Mouse (Mus musculus): ENCODE measurements around the gene Dync1i1.
A peak's percentile ranks its signal among the peaks of the same experiment; 100 is the strongest.

Dync1i1 gene

GRCm38 (mm10) chr6:5858371-5858770 lies 132.9 kb downstream of the Dync1i1 start:
- peak; percentile 82 for DNase-seq (ENCODE audit: low read depth)

GRCm38 (mm10) chr6:5858901-5859598 lies 133.6 kb downstream of the Dync1i1 start:
- no peak for DNase-seq (ENCODE audit: low read depth)

- DNase-seq (ENCODE audit: low read depth) = no peak
Measured at GRCm38 (mm10) chr6:5859630-5860029, 134.2 kb downstream of the Dync1i1 start.

GRCm38 (mm10) chr6:5866091-5866490 lies 140.7 kb downstream of the Dync1i1 start:
- DNase-seq (ENCODE audit: low read depth) = no peak

- no peak for DNase-seq (ENCODE audit: low read depth)
Measured at GRCm38 (mm10) chr6:5867221-5867620, 141.8 kb downstream of the Dync1i1 start.

- DNase-seq (ENCODE audit: low read depth) = no peak
Measured at GRCm38 (mm10) chr6:5871060-5871459, 145.6 kb downstream of the Dync1i1 start.

GRCm38 (mm10) chr6:5871581-5872298 lies 146.3 kb downstream of the Dync1i1 start:
- DNase-seq (ENCODE audit: low read depth) = no peak

- no peak for DNase-seq (ENCODE audit: low read depth)
Measured at GRCm38 (mm10) chr6:5889341-5889740, 163.9 kb downstream of the Dync1i1 start.

GRCm38 (mm10) chr6:5911295-5911694 lies 185.9 kb downstream of the Dync1i1 start:
- peak; percentile 30 for DNase-seq (ENCODE audit: low read depth)

GRCm38 (mm10) chr6:5915028-5915427 lies 189.6 kb downstream of the Dync1i1 start:
- DNase-seq (ENCODE audit: low read depth) = no peak

- no peak for DNase-seq (ENCODE audit: low read depth)
Measured at GRCm38 (mm10) chr6:5920670-5921069, 195.2 kb downstream of the Dync1i1 start.

- no peak for DNase-seq (ENCODE audit: low read depth)
Measured at GRCm38 (mm10) chr6:5922676-5923075, 197.2 kb downstream of the Dync1i1 start.

GRCm38 (mm10) chr6:5923148-5923547 lies 197.7 kb downstream of the Dync1i1 start:
- no peak for DNase-seq (ENCODE audit: low read depth)

GRCm38 (mm10) chr6:5930140-5930539 lies 204.7 kb downstream of the Dync1i1 start:
- no peak for DNase-seq (ENCODE audit: low read depth)

GRCm38 (mm10) chr6:5935587-5936353 lies 210.3 kb downstream of the Dync1i1 start:
- DNase-seq (ENCODE audit: low read depth) = peak; percentile 50

GRCm38 (mm10) chr6:5949812-5950392 lies 224.5 kb downstream of the Dync1i1 start:
- DNase-seq (ENCODE audit: low read depth) = no peak

- DNase-seq (ENCODE audit: low read depth) = no peak
Measured at GRCm38 (mm10) chr6:5956316-5956913, 231.0 kb downstream of the Dync1i1 start.

GRCm38 (mm10) chr6:5960728-5961127 lies 235.3 kb downstream of the Dync1i1 start:
- no peak for DNase-seq (ENCODE audit: low read depth)

- DNase-seq (ENCODE audit: low read depth) = no peak
Measured at GRCm38 (mm10) chr6:5961960-5962359, 236.5 kb downstream of the Dync1i1 start.

- no peak for DNase-seq (ENCODE audit: low read depth)
Measured at GRCm38 (mm10) chr6:5966376-5966775, 240.9 kb downstream of the Dync1i1 start.

GRCm38 (mm10) chr6:5966806-5967445 lies 241.5 kb downstream of the Dync1i1 start:
- DNase-seq (ENCODE audit: low read depth) = no peak

Data from NIH3T3 (cell line).